Mouse (Mus musculus) forebrain, embryonic 11.5 days (tissue): ENCODE measurements around the gene Tmprss7. TPM values are rescaled to one million over a fixed set of nuclear protein-coding genes. Genes with fewer than 3 reads are reported as not detected.
A peak's percentile ranks its signal among the peaks of the same experiment; 100 is the strongest.

Source experiments
- ATAC-seq: fragments of 200-750 bp; cut with Nextera tagmentation; replicated peaks from 2 replicates; pipeline ENCODE4 v1.8.0; 2017; ENCODE audit warnings: moderate TSS enrichment; ENCODE audit not compliant: low FRiP score
- DNase-seq: peaks from one replicate; pipeline ENCODE4 v3.0.0-alpha.2; 2017; ENCODE audit warnings: low spot score
- H3K27ac ChIP-seq: fragments of 300-500 bp; sonication (generic); 2 replicates; pipeline ENCODE4 v1.5.1; 2014; ENCODE audit warnings: low read depth, low read length
- H3K27me3 ChIP-seq: fragments of 300-500 bp; sonication (generic); 2 replicates; pipeline ENCODE4 v1.6.1; 2014; ENCODE audit warnings: mild to moderate bottlenecking, low read length, mixed read lengths; ENCODE audit not compliant: control insufficient read depth, insufficient read depth
- H3K36me3 ChIP-seq: fragments of 300-500 bp; sonication (generic); 2 replicates; pipeline ENCODE4 v1.6.1; 2014; ENCODE audit warnings: mild to moderate bottlenecking, low read length, moderate library complexity, mixed read lengths; ENCODE audit not compliant: control insufficient read depth, insufficient read depth
- H3K4me1 ChIP-seq: fragments of 300-500 bp; sonication (generic); replicated peaks from 2 replicates; pipeline ENCODE4 v1.6.1; 2014; ENCODE audit warnings: low read length, mixed read lengths; ENCODE audit not compliant: control insufficient read depth, insufficient read depth
- H3K4me2 ChIP-seq: fragments of 300-500 bp; sonication (generic); 2 replicates; pipeline ENCODE4 v1.6.1; 2014; ENCODE audit warnings: low read depth, mild to moderate bottlenecking, low read length, moderate library complexity, mixed read lengths; ENCODE audit not compliant: severe bottlenecking
- H3K4me3 ChIP-seq: fragments of 300-500 bp; sonication (generic); 2 replicates; pipeline ENCODE4 v1.5.1; 2014; ENCODE audit warnings: low read depth, low read length
- H3K9ac ChIP-seq: fragments of 300-500 bp; sonication (generic); 2 replicates; pipeline ENCODE4 v1.6.1; 2014; ENCODE audit warnings: low read length
- H3K9me3 ChIP-seq: fragments of 300-500 bp; sonication (generic); 2 replicates; pipeline ENCODE4 v1.6.1; 2016; ENCODE audit warnings: low read length, mixed read lengths; ENCODE audit not compliant: control insufficient read depth
- WGBS: fragments of 180-500 bp; shearing (Covaris S2); extraction: QIAGEN DNeasy Blood & Tissue Kit; methylation state at CpG from one replicate; pipeline ENCODE4 v1.1.7; 2014; 5-methylcytosine and 5-hydroxymethylcytosine counted together
- polyA plus RNA-seq: library from polyadenylated mRNA; unstranded; fragments of >200 nt; fragmentation: Nextera tagmentation; extraction: Ambion mirVana; gene quantifications from 2 replicates; pipeline ENCODE4 v1.2.1, GENCODE M21; 2014

Tmprss7 gene
- 0.27 and 0.52 TPM in 2 replicates for polyA plus RNA-seq

GRCm38 (mm10) chr16:45693558-45693957, at the start of gene Tmprss7:
Gene Tmprss7 (minus strand): TSS chr16:45693658.
- H3K4me2 ChIP-seq = no peak within 1 kb of the TSS
- no peaks in the 10 kb centered on the region for H3K27me3 ChIP-seq
- no peak for ATAC-seq
- H3K4me3 ChIP-seq = no peak within 1 kb of the TSS
- H3K4me1 ChIP-seq = peaks cover 2% of the 10 kb centered on the region; the same call in 1 of the 2 replicates
- H3K9ac ChIP-seq = no peak within 1 kb of the TSS
- no peak within 1 kb of the TSS for H3K27ac ChIP-seq
- H3K36me3 ChIP-seq = no peaks in the 10 kb centered on the region
- 80% methylated on average over 10 of the region's 10 CpGs for WGBS
- H3K9me3 ChIP-seq = no peaks in the 10 kb centered on the region
- DNase-seq = no peak

GRCm38 (mm10) chr16:45742615-45743476, 49.4 kb upstream of the Tmprss7 start, which contains the start of gene Abhd10:
Gene Abhd10 (minus strand): TSS chr16:45742955.
- Histone ChIP-seq H3K27me3 (no peaks in the 10 kb centered on the region), H3K27ac (peak within 1 kb of the TSS; percentile 76), H3K4me1 (0 out of 2 replicates have a peak, but pooled peaks cover 5% of the 10 kb centered on the region), H3K36me3 (no peaks in the 10 kb centered on the region), H3K4me2 (peak within 1 kb of the TSS; percentile 59), H3K9ac (peak within 1 kb of the TSS; percentile 89), H3K9me3 (no peaks in the 10 kb centered on the region), H3K4me3 (peak within 1 kb of the TSS; percentile 61)
- WGBS = 1% methylated on average over 51 of the region's 51 CpGs
- DNase-seq (peak; percentile 99), ATAC-seq (peak; percentile 98)

- no peak for DNase-seq
- H3K4me2 ChIP-seq = no peak overlapping the region
- peaks cover 3% of the 10 kb centered on the region; the same call in 1 of the 2 replicates for H3K36me3 ChIP-seq
- no peak overlapping the region for H3K9ac ChIP-seq
- ATAC-seq = no peak
- H3K9me3 ChIP-seq = no peaks in the 10 kb centered on the region
- H3K27ac ChIP-seq = no peak overlapping the region
- H3K4me1 ChIP-seq = 0 out of 2 replicates have a peak, but pooled peaks cover 3% of the 10 kb centered on the region
- no peak overlapping the region for H3K4me3 ChIP-seq
- no peaks in the 10 kb centered on the region for H3K27me3 ChIP-seq
- 92% methylated on average over 8 of the region's 8 CpGs for WGBS
These were observed 44.4 kb upstream of the Tmprss7 start for GRCm38 (mm10) chr16:45737880-45738279.

GRCm38 (mm10) chr16:45736724-45737123, 43.3 kb upstream of the Tmprss7 start:
- Histone ChIP-seq H3K36me3 (peaks cover 3% of the 10 kb centered on the region; the same call in 1 of the 2 replicates), H3K9ac (no peak overlapping the region), H3K9me3 (no peaks in the 10 kb centered on the region), H3K4me3 (no peak overlapping the region), H3K4me1 (0 out of 2 replicates have a peak, but pooled peaks cover 3% of the 10 kb centered on the region), H3K27ac (no peak overlapping the region), H3K4me2 (no peak overlapping the region), H3K27me3 (no peaks in the 10 kb centered on the region)
- DNase-seq = no peak
- WGBS = 95% methylated on average over 3 of the region's 3 CpGs
- ATAC-seq = no peak

GRCm38 (mm10) chr16:45729163-45729562, 35.7 kb upstream of the Tmprss7 start:
- Histone ChIP-seq H3K4me2 (no peak overlapping the region), H3K36me3 (no peaks in the 10 kb centered on the region; the same call in 1 of the 2 replicates), H3K9ac (no peak overlapping the region), H3K9me3 (no peaks in the 10 kb centered on the region), H3K27ac (no peak overlapping the region), H3K27me3 (no peaks in the 10 kb centered on the region), H3K4me3 (no peak overlapping the region), H3K4me1 (peaks cover 6% of the 10 kb centered on the region; the same call in 1 of the 2 replicates)
- 87% methylated on average over 5 of the region's 5 CpGs for WGBS
- DNase-seq (no peak), ATAC-seq (no peak)

GRCm38 (mm10) chr16:45724742-45725102, 31.3 kb upstream of the Tmprss7 start:
- H3K9me3 ChIP-seq = no peaks in the 10 kb centered on the region
- H3K27ac ChIP-seq = peak overlapping the region; percentile 96
- H3K4me1 ChIP-seq = peaks cover 11% of the 10 kb centered on the region
- peak overlapping the region; percentile 76 for H3K4me2 ChIP-seq
- no peaks in the 10 kb centered on the region; the same call in 1 of the 2 replicates for H3K36me3 ChIP-seq
- peak overlapping the region; percentile 67 for H3K4me3 ChIP-seq
- DNase-seq (peak; percentile 85), ATAC-seq (peak; percentile 89)
- peak overlapping the region; percentile 92 for H3K9ac ChIP-seq
- H3K27me3 ChIP-seq = no peaks in the 10 kb centered on the region
- 0% methylated on average over 10 of the region's 10 CpGs for WGBS

- H3K36me3 ChIP-seq = no peaks in the 10 kb centered on the region; the same call in 1 of the 2 replicates
- under 1% methylated on average over 30 of the region's 30 CpGs for WGBS
- peak within 1 kb of the TSS; percentile 96 for H3K27ac ChIP-seq
- H3K9ac ChIP-seq = peak within 1 kb of the TSS; percentile 92
- peak within 1 kb of the TSS; percentile 76 for H3K4me2 ChIP-seq
- H3K27me3 ChIP-seq = no peaks in the 10 kb centered on the region
- H3K4me1 ChIP-seq = peaks cover 11% of the 10 kb centered on the region
- DNase-seq (peak; percentile 89), ATAC-seq (peak; percentile 86)
- H3K4me3 ChIP-seq = peak within 1 kb of the TSS; percentile 67
- H3K9me3 ChIP-seq = no peaks in the 10 kb centered on the region
These were observed 30.7 kb upstream of the Tmprss7 start, which contains the start of gene Tagln3 for GRCm38 (mm10) chr16:45724061-45724741. Gene Tagln3 (minus strand): TSS chr16:45724608.

GRCm38 (mm10) chr16:45723172-45723901, 29.9 kb upstream of the Tmprss7 start:
- ATAC-seq (peak; percentile 36), DNase-seq (no peak)
- H3K9ac ChIP-seq = peak overlapping the region; percentile 92
- H3K9me3 ChIP-seq = no peaks in the 10 kb centered on the region
- H3K36me3 ChIP-seq = peaks cover 5% of the 10 kb centered on the region
- peak overlapping the region; percentile 67 for H3K4me3 ChIP-seq
- peak overlapping the region; percentile 76 for H3K4me2 ChIP-seq
- H3K27ac ChIP-seq = peak overlapping the region; percentile 96
- H3K4me1 ChIP-seq = peaks cover 11% of the 10 kb centered on the region
- 51% methylated on average over 6 of the region's 6 CpGs for WGBS
- no peaks in the 10 kb centered on the region for H3K27me3 ChIP-seq
